Mouse (Mus musculus): ENCODE data around the gene Rhox3c. TPM values are rescaled to one million over a fixed set of nuclear protein-coding genes. Genes with fewer than 3 reads are reported as not detected.
"Not testable (repeated sequence)": the region's sequence is repeated elsewhere in the genome, so short reads cannot be mapped to it uniquely, and the experiment has no call there.

Gene Rhox3c
- polyA plus RNA-seq (2015; fragmentation: Nextera tagmentation; extraction: Ambion mirVana): not detected in 2 replicates

GRCm38 (mm10) chrX:37458285-37458684 is at the start of gene Rhox3c:
Gene Rhox3c (plus strand): TSS chrX:37458585.
- not testable (repeated sequence) for H3K4me3 ChIP-seq (ENCODE audit: low read length); H3K9ac ChIP-seq (ENCODE audit: low read length); H3K27ac ChIP-seq (ENCODE audit: low read length); ATAC-seq (ENCODE audit: low read depth); H3K4me2 ChIP-seq (ENCODE audit: low read depth, low read length); H3K4me1 ChIP-seq (replicated peaks; ENCODE audit: control insufficient read depth, insufficient read depth, low read length); H3K36me3 ChIP-seq (ENCODE audit: control insufficient read depth, insufficient read depth, low read length); H3K27me3 ChIP-seq (ENCODE audit: control insufficient read depth, insufficient read depth, low read depth, low read length); H3K9me3 ChIP-seq (ENCODE audit: control insufficient read depth, low read length)
- 89% methylated on average over 3 of the region's 4 CpGs for WGBS

- not testable (repeated sequence) for H3K4me1 ChIP-seq (replicated peaks; ENCODE audit: control insufficient read depth, insufficient read depth, low read length); H3K4me2 ChIP-seq (ENCODE audit: low read depth, low read length); H3K36me3 ChIP-seq (ENCODE audit: control insufficient read depth, insufficient read depth, low read length); H3K4me3 ChIP-seq (ENCODE audit: low read length); H3K9ac ChIP-seq (ENCODE audit: low read length); H3K27ac ChIP-seq (ENCODE audit: low read length); ATAC-seq (ENCODE audit: low read depth); H3K9me3 ChIP-seq (ENCODE audit: control insufficient read depth, low read length); H3K27me3 ChIP-seq (ENCODE audit: control insufficient read depth, insufficient read depth, low read depth, low read length)
- no CpG with 5 or more reads among the region's 9 CpGs for WGBS
Observed at GRCm38 (mm10) chrX:37411767-37412166, 46.6 kb upstream of the Rhox3c start, which contains the start of gene Rhox2b. Gene Rhox2b (plus strand): TSS chrX:37412067.

GRCm38 (mm10) chrX:37432194-37432593 is 26.2 kb upstream of the Rhox3c start, which contains the start of gene Rhox4b:
Gene Rhox4b (plus strand): TSS chrX:37432494.
- not testable (repeated sequence) for H3K9me3 ChIP-seq (ENCODE audit: control insufficient read depth, low read length); H3K4me1 ChIP-seq (replicated peaks; ENCODE audit: control insufficient read depth, insufficient read depth, low read length); ATAC-seq (ENCODE audit: low read depth); H3K9ac ChIP-seq (ENCODE audit: low read length); H3K4me2 ChIP-seq (ENCODE audit: low read depth, low read length); H3K4me3 ChIP-seq (ENCODE audit: low read length); H3K36me3 ChIP-seq (ENCODE audit: control insufficient read depth, insufficient read depth, low read length); H3K27ac ChIP-seq (ENCODE audit: low read length); H3K27me3 ChIP-seq (ENCODE audit: control insufficient read depth, insufficient read depth, low read depth, low read length)
- WGBS: 83% methylated on average over 14 of the region's 15 CpGs

- not testable (repeated sequence) for H3K4me2 ChIP-seq (ENCODE audit: low read depth, low read length); H3K4me3 ChIP-seq (ENCODE audit: low read length); H3K4me1 ChIP-seq (replicated peaks; ENCODE audit: control insufficient read depth, insufficient read depth, low read length); H3K9me3 ChIP-seq (ENCODE audit: control insufficient read depth, low read length); H3K27me3 ChIP-seq (ENCODE audit: control insufficient read depth, insufficient read depth, low read depth, low read length); ATAC-seq (ENCODE audit: low read depth); H3K27ac ChIP-seq (ENCODE audit: low read length); H3K36me3 ChIP-seq (ENCODE audit: control insufficient read depth, insufficient read depth, low read length); H3K9ac ChIP-seq (ENCODE audit: low read length)
- WGBS: 98% methylated on average over 7 of the region's 10 CpGs
Observed at GRCm38 (mm10) chrX:37453380-37453779, 5.0 kb upstream of the Rhox3c start, which contains the start of gene Rhox2c. Gene Rhox2c (plus strand): TSS chrX:37453680.

GRCm38 (mm10) chrX:37480037-37480436 is 21.7 kb downstream of the Rhox3c start, which contains the start of gene Rhox4c:
Gene Rhox4c (plus strand): TSS chrX:37480337.
- not testable (repeated sequence) for H3K27ac ChIP-seq (ENCODE audit: low read length); H3K27me3 ChIP-seq (ENCODE audit: control insufficient read depth, insufficient read depth, low read depth, low read length); H3K4me3 ChIP-seq (ENCODE audit: low read length); ATAC-seq (ENCODE audit: low read depth); H3K4me1 ChIP-seq (replicated peaks; ENCODE audit: control insufficient read depth, insufficient read depth, low read length); H3K4me2 ChIP-seq (ENCODE audit: low read depth, low read length); H3K9me3 ChIP-seq (ENCODE audit: control insufficient read depth, low read length); H3K9ac ChIP-seq (ENCODE audit: low read length); H3K36me3 ChIP-seq (ENCODE audit: control insufficient read depth, insufficient read depth, low read length)
- WGBS: 89% methylated on average over 14 of the region's 14 CpGs

- ATAC-seq (ENCODE audit: low read depth); H3K4me1 ChIP-seq (replicated peaks; ENCODE audit: control insufficient read depth, insufficient read depth, low read length); H3K36me3 ChIP-seq (ENCODE audit: control insufficient read depth, insufficient read depth, low read length); H3K4me2 ChIP-seq (ENCODE audit: low read depth, low read length); H3K9ac ChIP-seq (ENCODE audit: low read length); H3K9me3 ChIP-seq (ENCODE audit: control insufficient read depth, low read length); H3K27ac ChIP-seq (ENCODE audit: low read length); H3K4me3 ChIP-seq (ENCODE audit: low read length); H3K27me3 ChIP-seq (ENCODE audit: control insufficient read depth, insufficient read depth, low read depth, low read length): not testable (repeated sequence)
- whole genome bisulfite sequencing: 91% methylated on average over 13 of the region's 18 CpGs
Observed at GRCm38 (mm10) chrX:37514059-37514458, 55.7 kb downstream of the Rhox3c start, which contains the start of gene Rhox4d. Gene Rhox4d (plus strand): TSS chrX:37514359.

Other genes starting within 250 kb of the Rhox3c start
- gene Gm9, start 247.5 kb upstream of the Rhox3c start, polyA plus RNA-seq (2015; fragmentation: Nextera tagmentation; extraction: Ambion mirVana): not detected in 2 replicates
- not detected in 2 replicates for gene Rhox1, start 236.3 kb upstream of the Rhox3c start, polyA plus RNA-seq (2015; fragmentation: Nextera tagmentation; extraction: Ambion mirVana)
- gene Rhox2a, start 213.6 kb upstream of the Rhox3c start, polyA plus RNA-seq (2015; fragmentation: Nextera tagmentation; extraction: Ambion mirVana): not detected in 2 replicates
- not detected in 2 replicates for gene Rhox3a, start 208.7 kb upstream of the Rhox3c start, polyA plus RNA-seq (2015; fragmentation: Nextera tagmentation; extraction: Ambion mirVana)
- gene Rhox4a, start 193.2 kb upstream of the Rhox3c start, polyA plus RNA-seq (2015; fragmentation: Nextera tagmentation; extraction: Ambion mirVana): 0.13 TPM in 1 of 2 replicates, not detected in the other
- gene Rhox3a2, start 78.6 kb upstream of the Rhox3c start, polyA plus RNA-seq (2015; fragmentation: Nextera tagmentation; extraction: Ambion mirVana): not detected in 2 replicates
- gene Rhox4a2, start 67.7 kb upstream of the Rhox3c start, polyA plus RNA-seq (2015; fragmentation: Nextera tagmentation; extraction: Ambion mirVana): 0.28 and 0.47 TPM in 2 replicates
- gene Rhox2b, start 46.5 kb upstream of the Rhox3c start, polyA plus RNA-seq (2015; fragmentation: Nextera tagmentation; extraction: Ambion mirVana): not detected in 2 replicates
- 0.30 TPM in 1 of 2 replicates, not detected in the other for gene Rhox4b, start 26.1 kb upstream of the Rhox3c start, polyA plus RNA-seq (2015; fragmentation: Nextera tagmentation; extraction: Ambion mirVana)
- not detected in 2 replicates for gene Rhox2c, start 4.9 kb upstream of the Rhox3c start, polyA plus RNA-seq (2015; fragmentation: Nextera tagmentation; extraction: Ambion mirVana)
- not detected in 2 replicates for gene Rhox4c, start 21.8 kb downstream of the Rhox3c start, polyA plus RNA-seq (2015; fragmentation: Nextera tagmentation; extraction: Ambion mirVana)
- gene Rhox2d, start 34.8 kb downstream of the Rhox3c start, polyA plus RNA-seq (2015; fragmentation: Nextera tagmentation; extraction: Ambion mirVana): not detected in 2 replicates
- gene Rhox4d, start 55.8 kb downstream of the Rhox3c start, polyA plus RNA-seq (2015; fragmentation: Nextera tagmentation; extraction: Ambion mirVana): not detected in 2 replicates
- gene Rhox2e, start 71.9 kb downstream of the Rhox3c start, polyA plus RNA-seq (2015; fragmentation: Nextera tagmentation; extraction: Ambion mirVana): not detected in 2 replicates
- not detected in 2 replicates for gene Rhox3e, start 83.4 kb downstream of the Rhox3c start, polyA plus RNA-seq (2015; fragmentation: Nextera tagmentation; extraction: Ambion mirVana)
- gene Rhox4e, start 98.8 kb downstream of the Rhox3c start, polyA plus RNA-seq (2015; fragmentation: Nextera tagmentation; extraction: Ambion mirVana): not detected in 2 replicates
- gene Rhox2f, start 112.8 kb downstream of the Rhox3c start, polyA plus RNA-seq (2015; fragmentation: Nextera tagmentation; extraction: Ambion mirVana): not detected in 2 replicates
- gene Rhox3f, start 122.4 kb downstream of the Rhox3c start, polyA plus RNA-seq (2015; fragmentation: Nextera tagmentation; extraction: Ambion mirVana): not detected in 2 replicates
- not detected in 2 replicates for gene Rhox4f, start 149.1 kb downstream of the Rhox3c start, polyA plus RNA-seq (2015; fragmentation: Nextera tagmentation; extraction: Ambion mirVana)
- not detected in 2 replicates for gene Rhox3g, start 170.0 kb downstream of the Rhox3c start, polyA plus RNA-seq (2015; fragmentation: Nextera tagmentation; extraction: Ambion mirVana)
- gene Rhox2g, start 184.9 kb downstream of the Rhox3c start, polyA plus RNA-seq (2015; fragmentation: Nextera tagmentation; extraction: Ambion mirVana): not detected in 2 replicates
- not detected in 2 replicates for gene Rhox4g, start 192.7 kb downstream of the Rhox3c start, polyA plus RNA-seq (2015; fragmentation: Nextera tagmentation; extraction: Ambion mirVana)
- not detected in 2 replicates for gene Rhox3h, start 210.2 kb downstream of the Rhox3c start, polyA plus RNA-seq (2015; fragmentation: Nextera tagmentation; extraction: Ambion mirVana)
- gene Rhox2h, start 214.7 kb downstream of the Rhox3c start, polyA plus RNA-seq (2015; fragmentation: Nextera tagmentation; extraction: Ambion mirVana): not detected in 2 replicates

Measured in lung, embryonic 16.5 days (tissue).